Mouse (Mus musculus): ENCODE data around the gene Lipo3.
"Not testable (repeated sequence)": the region's sequence is repeated elsewhere in the genome, so short reads cannot be mapped to it uniquely, and the experiment has no call there.

The Lipo3 gene

DNA sequence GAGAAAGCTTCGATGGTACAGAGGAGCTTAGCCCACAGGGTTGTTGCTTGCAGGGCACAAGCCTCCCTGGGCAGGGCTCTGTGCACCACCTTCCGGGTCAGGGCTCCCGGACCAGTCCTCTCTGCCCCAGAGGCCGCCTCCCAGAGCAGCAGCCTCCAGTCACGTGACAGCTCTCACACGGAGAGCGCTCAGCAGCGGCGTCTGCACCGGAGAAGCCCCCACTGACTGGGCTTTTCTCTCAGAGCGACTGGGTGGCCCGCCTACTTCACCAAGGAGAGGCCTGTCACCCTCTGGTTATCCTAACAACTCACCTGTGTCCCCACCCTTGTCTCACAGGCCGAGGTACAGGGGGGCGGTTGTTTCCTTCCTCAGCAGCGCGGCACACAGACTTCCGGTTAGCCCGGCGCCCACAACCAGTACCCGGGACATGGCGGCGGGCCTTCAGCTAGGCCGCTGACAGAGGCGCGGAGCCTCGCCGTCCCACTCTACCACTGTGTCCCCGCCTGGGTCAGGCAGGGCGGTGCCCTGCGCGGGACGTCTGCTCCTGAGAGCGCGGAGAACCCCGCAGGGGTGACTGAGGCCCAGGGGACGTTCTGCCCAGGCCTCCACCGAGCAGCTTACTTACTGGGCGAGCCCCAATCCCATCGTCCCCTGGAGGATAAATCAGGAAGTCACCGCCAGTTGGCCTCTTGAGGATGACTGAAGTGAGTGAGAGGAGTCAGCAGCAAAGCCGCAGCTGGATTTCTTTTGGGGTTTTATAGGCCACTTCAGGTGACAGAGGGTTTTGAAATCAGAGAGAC is at the start of gene Lipo3:
Gene Lipo3, minus strand, starts transcription at position 665 of the 800 bp plus-strand sequence.
- peak; percentile 15 for DNase-seq

DNA sequence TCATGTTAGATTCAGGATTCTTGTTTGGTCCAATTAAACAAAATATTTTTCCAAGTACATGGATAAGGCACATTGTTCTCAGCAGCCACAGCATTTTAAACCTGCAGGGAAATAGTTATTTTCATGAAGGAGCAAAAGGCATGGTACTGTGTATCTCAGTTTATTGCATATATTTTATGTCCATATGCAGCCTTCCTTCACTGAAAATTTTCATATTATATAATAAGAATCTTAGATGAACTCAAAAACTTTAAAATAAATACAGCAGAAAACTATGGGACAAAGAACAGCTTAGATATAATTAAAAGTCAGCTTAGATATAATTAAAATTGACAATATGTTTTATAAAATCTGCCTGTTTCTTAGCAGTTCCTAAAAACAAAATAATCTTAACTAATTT is 25.6 kb upstream of the Lipo3 start, which contains the start of gene Lipo1:
Gene Lipo1, minus strand, starts transcription at position 101 of the 400 bp plus-strand sequence.
- not testable (repeated sequence) for DNase-seq

DNA sequence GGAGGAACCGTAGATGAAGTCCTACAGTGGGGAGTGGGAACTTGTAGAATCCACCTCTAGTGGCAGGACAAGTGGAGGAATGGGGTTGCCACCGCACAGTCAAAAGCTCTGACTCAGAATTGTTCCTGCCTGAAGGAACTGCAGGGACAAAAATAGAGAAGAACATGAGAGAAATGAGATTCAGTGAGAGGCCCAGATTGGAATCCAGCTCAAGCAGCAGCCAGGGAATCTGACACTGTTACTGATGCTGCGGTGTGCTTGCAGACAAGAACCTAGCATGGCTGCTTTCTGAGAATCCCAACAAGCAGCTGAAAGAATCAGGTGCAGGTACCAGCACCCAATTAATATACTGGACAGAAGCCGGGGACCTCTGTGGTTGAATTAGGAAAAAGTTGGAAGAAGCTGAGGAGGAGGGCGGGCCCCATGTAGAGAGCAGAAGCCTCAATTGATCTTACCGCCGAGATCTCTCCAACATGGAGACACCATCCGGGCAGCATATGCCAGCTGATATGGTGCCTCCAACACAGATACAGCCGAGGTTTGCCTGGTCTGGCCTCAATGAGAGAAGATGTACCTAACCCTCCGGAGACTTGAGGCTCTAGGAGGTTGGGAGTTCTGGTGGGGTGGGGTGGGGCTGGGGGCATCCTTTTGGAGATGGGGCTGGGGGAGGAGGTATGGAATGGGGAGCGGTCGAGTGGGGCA is 25.0 kb upstream of the Lipo3 start:
- DNase-seq: no peak

DNA sequence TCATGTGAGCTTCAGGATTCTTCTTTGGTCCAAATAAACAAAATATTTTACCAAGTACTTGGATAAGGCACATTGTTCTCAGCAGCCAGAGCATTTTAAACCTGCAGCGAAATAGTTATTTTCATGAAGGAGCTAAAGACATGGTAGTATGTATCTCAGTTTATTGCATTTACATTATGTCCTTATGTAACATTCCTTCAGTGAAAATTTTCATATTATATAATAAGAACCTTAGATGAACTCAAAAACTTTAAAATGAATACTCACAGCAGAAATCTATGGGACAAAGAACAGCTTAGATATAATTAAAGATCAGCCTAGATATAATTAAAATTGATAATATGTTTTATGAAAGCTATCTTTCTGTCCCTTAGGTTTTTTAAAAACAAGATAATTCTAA is 10.5 kb downstream of the Lipo3 start, which contains the start of gene Lipo2:
Gene Lipo2, minus strand, starts transcription at position 101 of the 400 bp plus-strand sequence.
- DNase-seq: not testable (repeated sequence)

DNA sequence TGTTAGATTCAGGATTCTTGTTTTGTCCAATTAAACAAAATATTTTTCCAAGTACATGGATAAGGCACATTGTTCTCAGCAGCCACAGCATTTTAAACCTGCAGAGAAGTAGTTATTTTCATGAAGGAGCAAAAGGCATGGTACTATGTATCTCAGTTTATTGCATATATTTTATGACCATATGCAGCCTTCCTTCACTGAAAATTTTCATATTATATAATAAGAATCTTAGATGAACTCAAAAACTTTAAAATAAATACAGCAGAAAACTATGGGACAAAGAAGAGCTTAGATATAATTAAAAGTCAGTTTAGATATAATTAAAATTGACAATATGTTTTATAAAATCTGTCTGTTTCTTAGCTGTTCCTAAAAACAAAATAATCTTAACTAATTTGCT is 136.6 kb downstream of the Lipo3 start, which contains the start of gene Gm8978:
Gene Gm8978, minus strand, starts transcription at position 101 of the 400 bp plus-strand sequence.
- DNase-seq: not testable (repeated sequence)

DNA sequence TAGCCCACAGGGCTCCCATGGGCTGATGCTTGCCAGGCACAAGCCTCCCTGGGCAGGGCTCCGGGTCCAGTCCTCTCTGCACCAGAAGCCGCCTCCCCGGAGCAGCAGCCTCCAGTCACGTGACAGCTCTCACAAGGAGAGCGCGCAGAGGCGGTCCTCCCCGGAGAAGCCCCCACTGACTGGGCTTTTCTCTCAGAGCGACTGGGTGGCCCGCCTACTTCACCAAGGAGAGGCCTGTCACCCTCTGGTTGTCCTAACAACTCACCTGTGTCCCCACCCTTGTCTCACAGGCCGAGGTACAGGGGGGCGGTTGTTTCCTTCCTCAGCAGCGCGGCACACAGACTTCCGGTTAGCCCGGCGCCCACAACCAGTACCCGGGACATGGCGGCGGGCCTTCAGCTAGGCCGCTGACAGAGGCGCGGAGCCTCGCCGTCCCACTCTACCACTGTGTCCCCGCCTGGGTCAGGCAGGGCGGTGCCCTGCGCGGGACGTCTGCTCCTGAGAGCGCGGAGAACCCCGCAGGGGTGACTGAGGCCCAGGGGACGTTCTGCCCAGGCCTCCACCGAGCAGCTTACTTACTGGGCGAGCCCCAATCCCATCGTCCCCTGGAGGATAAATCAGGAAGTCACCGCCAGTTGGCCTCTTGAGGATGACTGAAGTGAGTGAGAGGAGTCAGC is 172.0 kb downstream of the Lipo3 start:
- DNase-seq: peak; percentile 54

DNA sequence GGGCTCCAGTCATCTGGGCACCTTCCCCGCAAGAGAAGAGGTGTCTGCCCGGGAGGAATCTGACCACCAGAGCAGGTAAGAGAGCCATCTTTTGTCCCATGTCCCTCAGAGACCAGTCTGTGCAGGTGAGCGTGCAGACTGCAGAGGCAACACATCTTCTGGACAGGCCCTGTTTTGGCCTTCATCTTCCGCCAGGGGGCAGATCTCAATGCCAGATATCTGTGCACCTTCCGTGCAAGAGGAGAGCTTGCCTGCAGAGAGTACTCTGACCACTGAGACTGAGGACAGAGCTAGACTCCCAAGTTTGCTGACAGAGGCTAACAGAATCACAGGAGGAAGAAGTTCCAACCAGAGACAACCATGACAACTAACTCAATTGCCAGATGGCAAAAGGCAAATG is 193.2 kb downstream of the Lipo3 start:
- not testable (repeated sequence) for DNase-seq

DNA sequence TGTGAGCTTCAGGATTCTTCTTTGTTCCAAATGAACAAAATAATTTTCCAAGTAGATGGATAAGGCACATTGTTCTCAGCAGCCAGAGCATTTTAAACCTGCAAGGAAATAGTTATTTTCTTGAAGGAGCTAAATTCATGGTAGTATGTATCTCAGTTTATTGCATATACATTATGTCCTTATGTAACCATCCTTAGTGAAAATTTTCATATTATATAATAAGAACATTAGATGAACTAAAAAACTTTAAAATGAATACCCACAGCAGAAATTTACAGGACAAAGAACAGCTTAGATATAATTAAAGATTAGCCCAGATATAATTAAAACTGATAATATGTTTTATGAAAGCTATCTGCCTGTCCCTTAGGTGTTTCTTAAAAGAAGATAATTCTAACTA is 244.1 kb downstream of the Lipo3 start, which contains the start of gene Lipo4:
Gene Lipo4, minus strand, starts transcription at position 101 of the 400 bp plus-strand sequence.
- DNase-seq: no peak
